Mouse (Mus musculus) c-Kit-positive CD71-negative TER-119-negative erythroid progenitor cells, embryonic 14.5 days (primary cell): ENCODE measurements around the gene Obscn.
"Not testable (repeated sequence)": the region's sequence is repeated elsewhere in the genome, so short reads cannot be mapped to it uniquely, and the experiment has no call there.

ENCODE experiments used
- DNase-seq: peaks from one replicate; pipeline ENCODE4 v3.0.0-alpha.2; 2013; ENCODE audit warnings: low read depth

Obscn gene

DNA sequence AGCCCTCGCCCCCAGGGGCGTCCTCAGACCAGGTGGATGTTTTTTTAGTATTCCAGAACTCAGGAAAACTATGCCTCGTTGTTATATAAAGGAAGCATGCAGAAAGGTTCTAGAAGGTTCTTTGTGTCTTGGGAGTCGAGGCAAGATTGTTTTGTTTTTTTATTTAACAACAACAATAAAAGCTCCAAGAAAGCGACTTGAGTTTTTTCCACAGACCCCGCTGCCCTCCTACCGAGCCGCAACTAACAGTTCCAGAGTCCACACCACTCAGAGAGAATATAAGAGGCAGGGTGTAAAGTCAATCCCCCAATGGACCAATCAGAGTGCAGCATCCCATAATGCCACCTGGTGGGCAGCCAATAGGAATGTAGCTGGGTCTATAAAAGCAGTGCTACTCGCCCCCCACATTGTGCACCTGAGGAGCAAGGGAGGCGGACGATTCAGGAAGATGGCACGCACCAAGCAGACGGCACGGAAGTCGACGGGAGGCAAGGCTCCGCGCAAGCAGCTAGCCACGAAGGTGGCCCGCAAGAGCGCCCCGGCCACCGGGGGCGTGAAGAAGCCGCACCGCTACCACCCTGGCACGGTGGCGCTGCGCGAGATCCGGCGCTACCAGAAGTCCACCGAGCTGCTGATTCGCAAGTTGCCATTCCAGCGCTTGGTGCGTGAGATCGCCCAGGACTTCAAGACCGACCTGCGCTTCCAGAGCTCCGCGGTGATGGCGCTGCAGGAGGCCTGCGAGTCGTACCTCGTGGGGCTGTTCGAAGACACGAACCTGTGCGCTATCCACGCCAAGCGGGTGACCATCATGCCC lies 174.6 kb downstream of the Obscn start:
- DNase-seq: no peak

- DNase-seq: peak; percentile 64
These were observed 176.2 kb downstream of the Obscn start for GRCm38 (mm10) chr11:58959921-58960465.

- DNase-seq: no peak
These were observed 176.9 kb downstream of the Obscn start for GRCm38 (mm10) chr11:58959186-58959825.

DNA sequence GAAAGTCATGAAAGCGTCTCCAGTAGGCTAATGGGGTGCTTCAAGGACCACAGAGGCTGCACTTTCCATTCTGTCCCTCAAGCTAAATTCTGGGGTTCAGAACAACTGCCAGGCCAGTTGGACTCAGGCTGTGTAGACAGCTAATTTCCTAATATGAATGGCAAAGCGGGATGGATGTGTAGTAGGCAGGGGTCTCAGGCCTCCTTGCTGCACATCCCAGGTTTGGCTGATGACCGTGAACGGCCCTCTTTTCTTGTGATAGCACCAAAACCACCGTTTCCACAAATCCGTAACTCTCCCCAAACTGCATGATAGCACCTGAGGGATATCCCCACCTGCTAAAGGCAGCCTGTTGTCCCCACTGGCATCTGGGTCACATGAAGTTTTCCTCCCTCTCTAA lies 177.7 kb downstream of the Obscn start:
- no peak for DNase-seq

- DNase-seq: no peak
These were observed 178.8 kb downstream of the Obscn start for GRCm38 (mm10) chr11:58957226-58957914.

- DNase-seq: no peak
These were observed 180.3 kb downstream of the Obscn start for GRCm38 (mm10) chr11:58955868-58956257.

DNA sequence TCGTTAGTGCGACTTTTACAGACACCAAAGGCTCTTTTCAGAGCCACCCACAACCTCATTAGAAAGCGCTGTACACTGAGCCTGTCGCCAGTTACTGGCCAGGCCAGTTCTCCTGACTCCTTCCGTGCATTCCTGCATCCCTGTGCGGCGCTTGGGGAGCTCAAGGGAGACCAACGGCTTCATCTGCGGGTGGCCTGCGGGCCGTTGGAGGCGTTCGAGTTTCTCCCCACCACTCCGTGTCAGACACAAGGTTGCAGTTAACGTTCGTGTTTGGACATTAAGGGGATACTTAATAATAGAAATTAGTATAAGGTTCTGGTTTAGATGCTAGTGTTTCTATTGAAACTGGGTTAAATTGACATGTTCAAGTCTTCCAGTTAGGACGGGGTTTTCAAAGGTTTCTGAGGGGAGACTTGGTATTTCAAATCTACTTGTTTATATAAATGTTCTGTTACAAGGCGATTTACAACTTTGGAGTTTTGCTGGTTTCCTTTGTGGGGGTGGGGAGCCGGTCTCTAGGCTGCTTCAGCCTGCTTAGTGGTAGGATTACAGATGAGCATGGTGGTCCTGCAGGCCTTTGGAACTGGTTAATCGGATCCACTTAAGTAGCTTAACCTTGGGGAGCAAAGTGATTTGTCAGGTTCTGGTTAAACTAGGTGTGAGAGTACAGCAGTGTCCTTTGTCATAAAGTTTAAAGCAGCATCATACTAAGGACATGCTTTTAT lies 180.9 kb downstream of the Obscn start:
- no peak for DNase-seq

- DNase-seq: peak; percentile 92
These were observed 181.6 kb downstream of the Obscn start, which contains the start of the genes Hist3h2a and Trim17 for GRCm38 (mm10) chr11:58954420-58955142. TSS of gene Hist3h2a (plus strand) at chr11:58954685. TSS of gene Trim17 (plus strand) at chr11:58954685.

GRCm38 (mm10) chr11:58954170-58954419 lies 182.1 kb downstream of the Obscn start:
- not testable (repeated sequence) for DNase-seq

DNA sequence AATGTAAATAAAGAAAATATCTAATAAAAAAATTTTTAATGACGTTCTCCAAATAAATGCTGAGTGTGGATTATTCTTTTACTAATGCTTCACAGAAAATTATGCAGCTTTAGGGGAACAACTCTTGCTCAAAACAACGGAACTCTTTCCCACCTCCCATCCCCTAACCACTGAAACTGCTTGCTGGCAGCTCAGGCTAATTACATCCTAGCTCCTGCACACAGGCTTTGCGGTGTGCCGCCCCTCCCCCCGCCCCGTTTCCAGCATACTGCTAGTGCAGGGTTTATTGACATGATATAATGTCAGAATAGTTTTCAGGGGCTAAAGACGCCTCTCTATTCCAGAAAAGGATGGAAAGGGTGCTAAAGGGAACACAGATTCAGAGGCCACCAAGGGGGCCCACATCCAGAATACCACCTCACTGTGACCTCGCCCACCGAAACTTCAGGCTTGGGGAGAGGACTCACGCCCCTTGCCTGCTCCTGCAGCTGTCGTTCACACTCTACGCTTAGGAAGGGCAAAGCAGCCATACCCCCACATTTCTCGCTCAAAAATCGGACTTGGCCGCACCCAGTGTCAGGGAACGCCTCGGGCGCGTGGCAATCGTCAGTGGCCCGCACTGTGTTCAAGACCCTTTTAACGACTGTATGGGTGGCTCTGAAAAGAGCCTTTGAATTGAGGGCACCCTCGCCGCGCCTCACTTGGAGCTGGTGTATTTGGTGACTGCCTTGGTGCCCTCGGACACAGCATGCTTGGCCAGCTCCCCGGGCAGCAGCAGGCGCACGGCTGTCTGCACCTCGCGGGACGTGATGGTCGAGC lies 182.6 kb downstream of the Obscn start:
- DNase-seq: no peak

DNA sequence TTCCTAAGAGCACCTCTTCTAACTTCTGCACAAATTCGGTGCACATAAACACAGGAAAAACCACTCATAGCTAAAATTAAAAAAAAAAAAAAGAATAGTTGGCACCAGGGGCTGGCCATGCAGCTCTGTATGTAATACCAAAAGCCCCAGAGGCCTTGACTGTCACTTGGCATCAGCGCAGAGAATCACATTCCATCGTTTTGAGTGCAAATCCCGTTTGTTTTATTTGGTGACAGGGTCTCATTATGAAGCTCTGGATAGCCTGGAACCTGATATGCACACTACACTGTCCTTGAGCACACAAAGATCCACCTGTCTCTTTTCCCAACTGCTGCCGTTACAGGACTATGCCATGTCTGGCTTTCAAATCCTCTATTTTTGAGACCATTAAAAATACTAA lies 185.0 kb downstream of the Obscn start:
- no peak for DNase-seq

DNA sequence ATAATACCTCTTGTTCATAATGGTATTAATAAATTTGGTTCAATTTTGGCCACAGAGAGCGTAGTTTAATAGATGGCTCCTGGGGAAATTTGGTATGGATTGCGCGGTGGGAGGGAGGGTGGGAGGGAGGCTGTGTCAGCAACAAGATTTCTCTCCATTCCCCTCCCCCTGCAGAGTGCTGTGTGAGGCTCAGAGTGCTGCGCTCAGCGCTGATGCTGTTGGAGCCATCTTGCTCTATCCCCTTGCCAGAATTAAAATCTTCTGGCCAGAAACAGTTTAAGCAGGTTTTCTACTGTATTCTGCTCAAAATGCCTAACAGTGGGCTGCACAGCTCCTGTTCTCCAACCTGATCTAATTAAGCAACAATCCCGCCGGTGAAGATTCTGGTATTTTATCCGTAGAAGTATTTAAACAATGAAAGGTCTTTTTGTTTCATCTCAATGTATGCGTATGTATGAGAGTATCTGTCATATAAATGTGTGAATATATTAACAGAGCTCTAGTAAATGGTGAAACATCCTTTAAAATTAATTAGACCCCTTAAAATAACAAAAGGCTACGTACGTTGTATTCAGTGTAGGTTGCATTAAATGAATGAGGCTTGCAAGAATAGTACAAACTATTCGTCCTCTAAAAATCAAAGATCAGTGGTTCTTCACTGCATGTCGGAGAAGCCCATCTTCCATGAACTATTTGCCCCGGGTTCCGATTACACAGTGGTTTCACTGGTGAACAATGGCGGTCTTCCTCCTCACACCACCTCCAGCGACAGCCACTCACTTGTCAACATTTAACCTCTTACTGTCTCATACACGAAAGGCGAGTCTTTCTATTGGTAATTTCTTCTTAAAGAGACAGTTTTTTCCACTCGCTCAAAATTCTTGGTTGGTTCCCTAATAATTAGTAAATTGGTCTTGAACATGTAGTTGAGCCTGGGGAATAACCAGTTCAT lies 186.4 kb downstream of the Obscn start:
- DNase-seq: no peak

GRCm38 (mm10) chr11:58948542-58949479 lies 187.4 kb downstream of the Obscn start, which contains the start of gene Hist3h2ba:
TSS of gene Hist3h2ba (plus strand) at chr11:58948920.
- DNase-seq: no peak

DNA sequence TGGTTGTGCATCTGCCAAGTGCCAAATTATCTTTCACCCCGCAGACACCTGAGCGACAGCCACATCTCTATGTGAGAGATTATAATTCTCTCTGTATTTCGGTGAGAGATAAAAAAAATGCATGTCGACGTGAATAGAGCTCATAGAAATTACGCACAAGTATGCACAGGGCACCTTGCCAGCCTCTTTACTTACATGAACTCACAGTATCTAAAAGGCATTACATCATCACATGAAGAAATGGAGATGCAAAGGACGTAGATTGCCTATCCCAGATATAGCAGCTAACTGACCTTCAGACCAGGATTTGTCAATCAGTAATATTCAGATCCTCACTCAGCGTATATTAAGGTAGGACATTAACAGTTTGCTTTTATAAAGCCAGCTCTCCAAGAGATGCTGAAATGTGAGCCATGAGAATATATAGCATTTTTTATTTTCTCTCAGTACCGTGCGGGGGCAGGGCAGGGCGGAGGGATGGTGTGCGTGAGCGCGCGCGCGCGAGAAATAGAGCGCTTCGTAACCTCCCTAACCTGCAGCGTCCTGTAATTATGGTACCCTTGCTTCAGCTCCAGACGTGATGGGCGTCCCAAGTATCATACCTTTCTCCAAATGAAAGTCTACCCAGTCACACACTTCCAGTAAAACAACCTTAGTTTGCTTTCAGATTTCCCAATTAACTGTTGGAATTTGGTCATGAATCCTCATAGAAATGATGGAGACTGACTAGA lies 188.2 kb downstream of the Obscn start:
- no peak for DNase-seq

DNA sequence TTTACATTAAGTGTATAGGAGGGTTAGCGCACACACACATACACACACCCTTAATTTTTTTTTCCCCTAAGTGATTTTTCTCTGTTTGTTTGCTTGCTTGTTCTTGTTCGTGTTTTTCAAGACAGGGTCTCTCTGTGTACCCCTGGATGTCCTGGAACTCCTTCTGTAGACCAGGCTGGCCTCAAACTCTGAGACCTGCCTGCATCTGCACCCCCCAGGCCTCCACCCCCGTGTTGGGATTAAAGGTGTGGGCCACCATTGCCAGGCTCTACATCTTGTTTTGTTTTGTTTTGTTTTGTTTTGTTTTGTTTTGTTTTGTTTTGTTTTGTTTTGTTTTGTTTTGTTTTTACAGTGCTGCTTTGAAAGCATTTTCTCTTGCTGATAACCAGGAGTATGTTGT lies 188.9 kb downstream of the Obscn start:
- DNase-seq: no peak
